Mouse (Mus musculus) liver, embryonic 16.5 days (tissue): ENCODE results near the gene Cysltr2. TPM values are rescaled to one million over a fixed set of nuclear protein-coding genes. Genes with fewer than 3 reads are reported as not detected.

Experiments
- ATAC-seq: fragments of 200-750 bp; cut with Nextera tagmentation; 2 replicates; pipeline ENCODE4 v1.8.0; 2017; ENCODE audit warnings: low read depth, mild to moderate bottlenecking, moderate number of reproducible peaks, moderate library complexity
- H3K27ac ChIP-seq: fragments of 300-500 bp; sonication (generic); 2 replicates; pipeline ENCODE4 v1.5.1; 2014; ENCODE audit warnings: mild to moderate bottlenecking, low read length
- H3K27me3 ChIP-seq: fragments of 300-500 bp; sonication (generic); 2 replicates; pipeline ENCODE4 v1.6.1; 2014; ENCODE audit warnings: low read depth, low read length, mixed read lengths; ENCODE audit not compliant: control insufficient read depth, insufficient read depth
- H3K36me3 ChIP-seq: fragments of 300-500 bp; sonication (generic); 2 replicates; pipeline ENCODE4 v1.6.1; 2014; ENCODE audit warnings: mild to moderate bottlenecking; ENCODE audit not compliant: control insufficient read depth, insufficient read depth
- H3K4me1 ChIP-seq: fragments of 300-500 bp; sonication (generic); 2 replicates; pipeline ENCODE4 v1.6.1; 2014; ENCODE audit warnings: low read depth, low read length, mixed read lengths; ENCODE audit not compliant: control insufficient read depth
- H3K4me2 ChIP-seq: fragments of 300-500 bp; sonication (generic); 2 replicates; pipeline ENCODE4 v1.6.1; 2014; ENCODE audit warnings: low read depth, low read length, mixed read lengths
- H3K4me3 ChIP-seq: fragments of 300-500 bp; sonication (generic); 2 replicates; pipeline ENCODE4 v1.5.1; 2014; ENCODE audit warnings: low read depth, mild to moderate bottlenecking, low read length
- H3K9ac ChIP-seq: fragments of 300-500 bp; sonication (generic); 2 replicates; pipeline ENCODE4 v1.6.1; 2014; ENCODE audit warnings: low read depth, low read length
- H3K9me3 ChIP-seq: fragments of 300-500 bp; sonication (generic); replicated peaks from 2 replicates; pipeline ENCODE4 v1.6.1; 2016; ENCODE audit warnings: low read length; ENCODE audit not compliant: control insufficient read depth
- WGBS: fragments of 180-500 bp; shearing (Covaris S2); extraction: QIAGEN DNeasy Blood & Tissue Kit; methylation state at CpG from one replicate; pipeline ENCODE4 v1.1.7; 2014; ENCODE audit not compliant: insufficient replicate concordance; 5-methylcytosine and 5-hydroxymethylcytosine counted together
- polyA plus RNA-seq: library from polyadenylated mRNA; unstranded; fragments of >200 nt; fragmentation: Nextera tagmentation; extraction: Ambion mirVana; gene quantifications from 2 replicates; pipeline ENCODE4 v1.2.1, GENCODE M21; 2015

Gene Cysltr2
- polyA plus RNA-seq, 1 experiment from 2014 or later: 0.26 TPM

DNA sequence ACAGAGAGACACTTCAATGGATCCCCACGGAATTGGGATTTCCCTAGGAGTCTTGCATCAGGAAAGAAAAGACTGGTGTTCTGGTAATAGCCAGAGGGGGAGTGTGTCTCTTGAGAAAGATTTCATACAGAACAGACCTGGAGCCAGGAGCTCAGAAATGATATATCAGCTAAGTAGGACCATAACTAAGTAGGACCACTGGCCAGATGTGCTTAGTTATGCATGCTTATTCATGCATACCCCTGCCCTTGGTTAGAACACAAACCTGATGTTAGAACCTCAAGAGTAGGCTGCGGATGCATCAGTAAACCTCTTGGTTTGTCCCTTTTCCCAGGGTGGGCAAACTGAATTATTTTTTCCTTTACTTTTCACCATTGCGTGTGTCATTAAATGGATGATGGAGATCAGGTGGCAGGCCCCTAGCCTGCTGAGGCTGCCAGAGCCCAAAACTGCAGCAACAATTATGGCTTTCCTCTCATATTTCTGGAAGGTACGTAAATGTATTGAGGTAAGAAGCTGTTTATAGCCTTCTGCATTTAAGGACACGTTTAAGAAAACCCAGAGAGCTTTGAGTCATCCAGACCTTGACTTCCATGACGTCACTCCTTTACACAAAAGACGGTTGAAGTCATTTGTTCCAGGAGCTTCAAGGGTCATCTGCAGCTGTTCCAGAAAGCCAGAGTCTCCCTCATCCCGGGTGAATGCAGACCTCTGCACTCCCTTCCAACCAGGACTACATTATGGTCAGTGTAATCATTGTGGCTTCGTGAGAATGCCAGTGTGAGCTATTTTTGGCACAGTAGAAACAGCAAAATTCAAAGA, 35.0 kb downstream of the Cysltr2 start:
- WGBS: 44% methylated on average over 9 of the region's 9 CpGs
- Histone ChIP-seq H3K9ac (no peak overlapping the region), H3K27me3 (no peaks in the 10 kb centered on the region), H3K27ac (no peak overlapping the region), H3K4me3 (no peak overlapping the region), H3K9me3 (no peaks in the 10 kb centered on the region), H3K36me3 (no peaks in the 10 kb centered on the region), H3K4me1 (peaks cover 3% of the 10 kb centered on the region; the same call in 1 of the 2 replicates), H3K4me2 (no peak overlapping the region)
- ATAC-seq: no peak

DNA sequence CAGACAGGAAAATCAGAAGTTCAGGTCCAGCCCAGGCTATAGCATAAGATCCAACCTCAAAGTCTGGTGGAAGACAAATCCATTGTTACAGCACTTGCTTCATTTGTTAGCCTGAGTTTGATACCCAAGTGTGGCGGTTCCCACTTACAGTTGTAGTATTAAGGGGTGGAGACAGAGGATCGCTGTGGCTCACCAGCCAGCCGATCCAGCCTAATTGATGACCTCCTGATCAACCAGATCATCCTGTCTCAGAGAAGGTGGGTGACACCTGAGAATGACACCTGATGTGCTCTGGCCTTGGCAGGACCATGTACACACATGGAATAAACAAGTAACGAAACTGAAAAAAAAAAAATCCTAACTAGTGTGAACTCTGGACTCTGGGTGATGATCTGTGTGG, 47.1 kb downstream of the Cysltr2 start:
- no peak overlapping the region for H3K27ac ChIP-seq
- WGBS: 60% methylated on average over 4 of the region's 4 CpGs
- ATAC-seq: no peak

DNA sequence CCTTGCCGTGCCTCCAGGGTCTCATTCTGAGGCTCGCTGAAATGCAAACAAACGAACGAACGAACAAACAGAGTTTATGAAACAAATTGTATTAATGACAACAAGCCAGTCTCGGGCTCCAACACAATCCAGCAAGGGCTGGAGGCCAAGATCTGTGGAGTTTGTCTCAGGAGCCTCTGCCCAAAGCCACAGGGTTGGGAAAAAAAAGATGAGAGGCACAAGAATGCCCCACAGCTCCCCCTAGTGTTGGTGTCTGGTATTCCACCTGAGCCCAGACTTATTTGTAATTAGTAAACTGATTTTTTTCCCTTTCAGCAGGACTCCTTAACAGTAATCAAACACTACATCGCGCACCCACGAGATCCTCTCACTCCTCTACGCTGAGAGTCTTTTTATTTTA, 48.6 kb downstream of the Cysltr2 start:
- Histone ChIP-seq H3K36me3 (no peaks in the 10 kb centered on the region), H3K27ac (no peak overlapping the region), H3K9me3 (no peaks in the 10 kb centered on the region), H3K27me3 (no peaks in the 10 kb centered on the region), H3K9ac (no peak overlapping the region), H3K4me1 (no peaks in the 10 kb centered on the region), H3K4me3 (no peak overlapping the region), H3K4me2 (no peak overlapping the region)
- WGBS: 45% methylated on average over 10 of the region's 10 CpGs
- ATAC-seq: no peak

More for the DNA sequence above, 47.1 kb downstream of the Cysltr2 start:
- no peak overlapping the region for H3K9ac ChIP-seq
- H3K4me2 ChIP-seq: no peak overlapping the region
- H3K36me3 ChIP-seq: no peaks in the 10 kb centered on the region
- no peaks in the 10 kb centered on the region for H3K4me1 ChIP-seq
- no peak overlapping the region for H3K4me3 ChIP-seq
- no peaks in the 10 kb centered on the region for H3K9me3 ChIP-seq
- H3K27me3 ChIP-seq: no peaks in the 10 kb centered on the region

DNA sequence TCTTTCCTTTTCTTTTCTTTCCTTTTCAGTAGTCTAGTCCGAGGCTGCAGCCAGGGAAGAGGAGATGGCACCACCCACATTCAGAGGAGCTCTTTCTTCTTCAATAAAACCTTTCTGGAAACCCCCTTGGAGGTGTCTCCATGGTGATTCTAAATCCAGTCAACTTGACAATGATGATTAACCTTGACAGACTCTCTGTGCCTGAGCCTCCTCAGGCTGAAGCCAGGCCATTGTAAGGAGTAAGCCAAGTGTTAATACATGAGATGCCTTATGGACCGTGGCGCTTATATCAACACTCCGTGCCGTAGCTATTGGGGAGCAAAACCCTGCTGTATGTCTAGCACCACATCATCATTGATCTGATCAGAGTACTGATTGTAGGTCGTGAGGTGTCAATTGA, 50.8 kb downstream of the Cysltr2 start:
- Histone ChIP-seq H3K9ac (no peak overlapping the region), H3K36me3 (no peaks in the 10 kb centered on the region), H3K27ac (no peak overlapping the region), H3K27me3 (no peaks in the 10 kb centered on the region), H3K4me3 (no peak overlapping the region), H3K4me1 (no peaks in the 10 kb centered on the region), H3K9me3 (no peaks in the 10 kb centered on the region), H3K4me2 (no peak overlapping the region)
- WGBS: 74% methylated on average over 6 of the region's 6 CpGs
- no peak for ATAC-seq

DNA sequence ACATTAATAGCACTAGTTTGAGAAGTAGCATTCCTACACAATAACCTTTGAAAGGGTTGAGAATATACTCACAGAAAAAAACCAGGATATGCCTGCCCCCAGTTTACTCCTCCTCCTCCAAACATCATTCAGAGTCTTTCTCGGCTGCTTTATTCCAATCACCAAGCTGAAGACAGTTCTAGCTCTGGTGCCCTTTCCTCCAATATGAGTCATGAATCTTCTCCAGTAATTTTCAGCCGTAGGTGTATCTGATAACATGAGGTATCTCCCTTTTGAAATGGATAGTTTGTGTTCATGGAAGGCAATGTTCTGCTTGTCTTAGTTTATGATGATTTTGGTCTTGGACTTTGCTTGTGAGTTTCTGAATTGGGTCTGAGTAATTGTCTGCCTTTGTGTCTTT, 62.9 kb downstream of the Cysltr2 start:
- 52% methylated on average over 2 of the region's 2 CpGs for WGBS
- no peak overlapping the region for H3K4me2 ChIP-seq
- no peaks in the 10 kb centered on the region for H3K4me1 ChIP-seq
- H3K27me3 ChIP-seq: no peaks in the 10 kb centered on the region
- H3K4me3 ChIP-seq: no peak overlapping the region
- no peaks in the 10 kb centered on the region for H3K9me3 ChIP-seq
- no peaks in the 10 kb centered on the region for H3K36me3 ChIP-seq
- H3K27ac ChIP-seq: no peak overlapping the region
- H3K9ac ChIP-seq: no peak overlapping the region
- ATAC-seq: no peak

DNA sequence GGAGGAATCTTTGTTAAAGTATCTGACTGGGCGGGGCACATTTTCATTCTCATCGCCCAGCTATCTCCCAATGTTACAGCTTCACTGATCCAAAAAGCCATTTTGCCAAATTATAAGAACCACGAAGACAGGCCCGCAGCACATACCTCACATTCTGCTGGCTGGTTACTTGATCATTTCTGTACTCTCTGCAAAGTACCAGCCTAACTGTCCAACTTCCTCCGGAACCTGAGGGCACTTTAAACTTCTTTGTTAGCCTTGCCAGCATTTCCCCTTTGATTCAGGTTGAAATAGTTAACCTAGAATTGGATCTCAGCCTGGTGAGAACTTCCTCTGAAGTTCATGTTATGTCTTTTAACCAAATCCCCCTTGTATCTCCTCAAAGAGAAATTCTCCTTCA, 63.8 kb downstream of the Cysltr2 start:
- Histone ChIP-seq H3K27ac (no peak overlapping the region), H3K4me2 (no peak overlapping the region), H3K27me3 (no peaks in the 10 kb centered on the region), H3K4me1 (no peaks in the 10 kb centered on the region), H3K9me3 (no peaks in the 10 kb centered on the region), H3K9ac (no peak overlapping the region), H3K36me3 (no peaks in the 10 kb centered on the region), H3K4me3 (no peak overlapping the region)
- ATAC-seq: no peak
- 65% methylated on average over 5 of the region's 5 CpGs for WGBS

DNA sequence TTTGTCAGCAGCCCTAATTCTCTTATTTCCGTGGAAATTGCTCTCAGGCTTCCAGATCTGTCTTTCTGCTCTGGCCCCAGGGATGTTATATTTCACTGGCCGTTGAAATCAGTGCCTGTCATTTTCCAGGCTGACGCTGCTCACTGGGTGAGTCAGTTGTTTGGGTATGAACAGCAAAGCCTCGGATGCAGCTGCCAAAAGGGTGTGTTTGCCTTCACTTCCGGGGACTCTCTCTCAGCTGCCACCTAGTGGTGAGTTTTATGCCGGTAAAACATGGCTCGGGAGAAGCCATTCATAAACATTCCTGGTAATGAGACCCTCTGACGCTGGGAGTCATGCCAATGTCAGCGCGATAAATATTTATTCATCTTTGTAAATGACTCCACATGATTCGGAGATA, 65.5 kb downstream of the Cysltr2 start:
- Histone ChIP-seq H3K4me1 (no peaks in the 10 kb centered on the region), H3K36me3 (no peaks in the 10 kb centered on the region), H3K27ac (no peak overlapping the region), H3K9ac (no peak overlapping the region), H3K9me3 (no peaks in the 10 kb centered on the region), H3K4me2 (peak overlapping the region; percentile 44), H3K4me3 (no peak overlapping the region), H3K27me3 (no peaks in the 10 kb centered on the region)
- WGBS: 15% methylated on average over 11 of the region's 11 CpGs
- ATAC-seq: no peak

DNA sequence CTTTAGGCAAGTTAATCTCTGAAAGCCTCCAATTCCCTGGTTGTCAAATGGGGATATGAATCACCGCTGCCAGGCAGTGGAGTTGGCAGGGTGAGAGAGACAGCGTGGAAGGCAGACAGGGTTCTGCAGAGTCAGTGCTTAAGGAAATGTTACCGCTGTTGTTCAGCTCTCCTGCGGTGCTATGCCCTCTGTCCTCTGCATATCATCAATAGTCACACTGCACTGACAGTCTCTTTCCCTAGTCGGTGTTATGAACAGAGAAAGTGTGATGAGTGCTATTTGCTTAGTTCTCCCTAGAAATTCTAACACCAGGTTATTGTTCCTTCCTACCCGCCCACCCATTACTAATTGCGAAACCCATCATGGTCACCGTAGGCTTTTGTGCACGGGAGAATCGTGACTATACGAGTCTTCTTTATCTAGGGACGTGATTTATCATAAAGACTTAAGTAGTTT, 65.9 kb downstream of the Cysltr2 start:
- no peak overlapping the region for H3K9ac ChIP-seq
- no peak overlapping the region for H3K27ac ChIP-seq
- ATAC-seq: no peak
- 61% methylated on average over 12 of the region's 12 CpGs for WGBS
- peak overlapping the region; percentile 44 for H3K4me2 ChIP-seq
- H3K4me1 ChIP-seq: no peaks in the 10 kb centered on the region
- H3K9me3 ChIP-seq: no peaks in the 10 kb centered on the region
- H3K4me3 ChIP-seq: no peak overlapping the region
- no peaks in the 10 kb centered on the region for H3K27me3 ChIP-seq
- no peaks in the 10 kb centered on the region for H3K36me3 ChIP-seq

DNA sequence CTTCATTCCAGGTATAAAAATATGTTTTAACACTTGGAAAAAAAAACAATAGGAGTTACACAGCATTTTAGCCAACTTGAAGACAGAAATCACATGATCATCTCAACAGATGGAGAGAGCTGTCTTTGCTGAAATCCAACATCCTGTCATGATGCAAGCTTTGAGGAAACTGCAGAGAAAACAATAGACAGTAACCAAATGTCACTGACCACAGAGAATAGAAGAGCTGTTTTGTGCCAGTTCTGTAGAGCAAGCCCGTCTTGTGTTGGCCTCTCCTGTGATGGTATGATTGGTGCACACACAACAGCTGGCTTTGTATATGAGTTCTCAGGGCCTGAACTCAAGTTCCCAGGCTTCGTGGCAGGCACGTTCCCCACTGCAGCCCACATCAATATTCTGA, 68.2 kb downstream of the Cysltr2 start:
- Histone ChIP-seq H3K4me1 (no peaks in the 10 kb centered on the region), H3K4me2 (no peak overlapping the region), H3K36me3 (no peaks in the 10 kb centered on the region), H3K4me3 (no peak overlapping the region), H3K9ac (no peak overlapping the region), H3K27me3 (no peaks in the 10 kb centered on the region), H3K9me3 (no peaks in the 10 kb centered on the region), H3K27ac (no peak overlapping the region)
- ATAC-seq: no peak
- 40% methylated on average over 3 of the region's 3 CpGs for WGBS
